Mouse (Mus musculus) spleen, adult 2 months (tissue): ENCODE results near the gene Gng12.

ENCODE experiments used
- CTCF ChIP-seq: fragments of 200-500 bp; IDR thresholded peaks from 2 replicates; pipeline ENCODE4 v1.5.1; 2011; ENCODE audit warnings: mild to moderate bottlenecking, inconsistent platforms; ENCODE audit not compliant: insufficient read depth, insufficient read length, insufficient replicate concordance; ENCODE audit errors: extremely low read depth
- POLR2A ChIP-seq: fragments of 200-500 bp; IDR thresholded peaks from 2 replicates; pipeline ENCODE4 v1.6.1; 2011; ENCODE audit warnings: low read depth, low read length, inconsistent platforms

GRCm38 (mm10) chr6:66984672-66985071, 88.5 kb downstream of the Gng12 start:
- TF ChIP-seq POLR2A (no peak), CTCF (no peak)
